18 mouse cellular contexts compared by ENCODE assay signal in the genomic region with DNA sequence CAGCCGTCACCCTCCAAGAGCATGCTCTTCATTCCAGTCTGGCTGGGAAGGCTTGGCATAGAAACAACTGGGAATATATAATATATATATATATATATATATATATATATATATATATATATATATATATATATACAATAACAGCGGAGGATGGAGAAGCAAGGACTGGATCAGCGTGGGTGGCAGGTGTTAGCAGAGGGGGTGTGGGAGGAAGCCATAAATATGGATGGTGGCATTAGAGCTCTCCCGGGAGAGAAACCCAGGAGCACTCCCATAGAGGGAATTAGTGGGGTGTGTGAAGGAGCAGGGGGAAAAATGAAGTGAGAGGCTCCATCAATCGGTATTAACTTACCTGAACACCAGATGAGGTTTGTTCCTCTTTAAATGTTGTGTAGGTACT. TPM values are rescaled to one million over a fixed set of nuclear protein-coding genes. Genes with fewer than 3 reads are reported as not detected.
DNase-seq lines count a peak whose midpoint lies in the region; ATAC-seq and TF ChIP-seq lines count a peak whose summit lies in the region.
"Had no signal": no experiment of that assay in that cellular context is flagged by ENCODE, and none has a peak within 500 bp of the region (broad histone marks: within the 10 kb centered on the region; RNA-seq: fewer than 3 reads in every experiment).

No protein-coding gene starts in this region.

- no peak overlapping the region for H3ac ChIP-seq in myocyte (ENCODE audit: control insufficient read depth, insufficient read length)

- DNase-seq in frontal cortex, postnatal 10 days (ENCODE audit: low spot score in 2 of 2): no peak
- peak; percentile 68 to 74 for DNase-seq in left cerebral cortex, postnatal 36 days (ENCODE audit: low spot score in 2 of 2)
- DNase-seq in left cerebral cortex, adult 11 months (ENCODE audit: low spot score): no peak
- DNase-seq in brain, adult 2 months (ENCODE audit: low read depth, low spot score): peak; percentile 80
- DNase-seq in embryo, embryonic 10 days (ENCODE audit: low spot score): no peak
- DNase-seq in thymus, postnatal 36 days: no peak
- DNase-seq: B cell, adult 2 months; cerebellum, adult 9-11 months; heart, postnatal 14 days; kidney, postnatal 25 days; retina, postnatal 1 day had no signal

- H3K36me3 ChIP-seq in myocyte (ENCODE audit: control insufficient read depth, insufficient read depth): no peaks in the 10 kb centered on the region
- H3K36me3 ChIP-seq: embryonic facial prominence, embryonic 12.5 days; forebrain, embryonic 15.5 days; intestine, embryonic 15.5 days; midbrain, embryonic 12.5 days had no signal

- no peaks in the 10 kb centered on the region for H3K27me3 ChIP-seq in myocyte (ENCODE audit: control insufficient read depth, insufficient read depth, insufficient read length)
- H3K27me3 ChIP-seq: embryonic facial prominence, embryonic 12.5 days; forebrain, embryonic 15.5 days; intestine, embryonic 15.5 days; midbrain, embryonic 12.5 days had no signal

- H3K79me2 ChIP-seq in myocyte (ENCODE audit: control insufficient read depth, insufficient read depth): peaks cover 74% of the 10 kb centered on the region

- peak; percentile 28 for ATAC-seq in frontal cortex, adult (ENCODE audit: low TSS enrichment)
- ATAC-seq: forebrain, embryonic 15.5 days; intestine, embryonic 15.5 days; lung, postnatal 0 days had no signal

- intact Hi-C loops in left cerebral cortex, postnatal 36 days (cut with DNase I): no loop called here

- TF ChIP-seq POLR2A in myocyte (IDR thresholded peaks at IDR 0.05; ENCODE audit: insufficient read length, low read depth): no peak

- H3K4me2 ChIP-seq in myocyte (ENCODE audit: low read depth): peak overlapping the region; percentile 81
- H3K4me2 ChIP-seq: intestine, embryonic 15.5 days; midbrain, embryonic 12.5 days had no signal

- no peak overlapping the region for H3K4me3 ChIP-seq in myocyte
- H3K4me3 ChIP-seq: embryonic facial prominence, embryonic 12.5 days; intestine, embryonic 15.5 days; midbrain, embryonic 12.5 days had no signal

TF ChIP-seq in myocyte, 11 proteins besides CTCF, POLR2A, EP300 and RAD21:
- TF ChIP-seq REST (IDR thresholded peaks at IDR 0.05; ENCODE audit: insufficient read depth, insufficient read length) (no peak), MAX (IDR thresholded peaks at IDR 0.05; ENCODE audit: low read depth) (no peak), USF1 (IDR thresholded peaks at IDR 0.05; ENCODE audit: low read depth) (no peak), SRF (IDR thresholded peaks at IDR 0.05; ENCODE audit: control insufficient read depth, insufficient read length, low read depth) (no peak), TCF12 (IDR thresholded peaks at IDR 0.05; ENCODE audit: insufficient read depth, poor library complexity, severe bottlenecking) (no peak), MYOG (IDR thresholded peaks at IDR 0.05; ENCODE audit: control insufficient read depth in 1 of 3, insufficient read depth in 1 of 3, insufficient read length in 2 of 3, low read depth in 2 of 3) (no peak), POLR2AphosphoS2 (IDR thresholded peaks at IDR 0.05; ENCODE audit: insufficient read length, low read depth) (no peak), MYOD1 (IDR thresholded peaks at IDR 0.05; ENCODE audit: control insufficient read depth in 1 of 3, insufficient read length in 2 of 3, low read depth in 2 of 3) (no peak), E2F4 (IDR thresholded peaks at IDR 0.05; ENCODE audit: insufficient read depth) (no peak), CEBPB (IDR thresholded peaks at IDR 0.05; ENCODE audit: insufficient read depth, poor library complexity, severe bottlenecking) (no peak), TCF3 (IDR thresholded peaks at IDR 0.05; ENCODE audit: insufficient read length, low read depth) (no peak)

RNA-seq across cellular contexts. Expression of a gene that starts 2.8 kb away (rescaled TPM):
- total RNA-seq in left cerebral cortex, postnatal 36 days (2021): 100 to 1,000 TPM; 151 to 177 TPM
- 94.5 TPM for polyA plus RNA-seq in myocyte (2012; fragmentation: generic; extraction: Trizol)

Comparison
In these comparisons a context has a peak if more than half of its experiments do, and no peak if none do; other contexts are left out.
1. DNase-seq: peak in left cerebral cortex, postnatal 36 days (2 of 2) and brain, adult 2 months (single experiment); none in frontal cortex, postnatal 10 days (0 of 2), left cerebral cortex, adult 11 months (single experiment), embryo, embryonic 10 days (single experiment) and thymus, postnatal 36 days (0 of 2).